Mouse (Mus musculus): ENCODE results near the gene Fbxw7.

DNA sequence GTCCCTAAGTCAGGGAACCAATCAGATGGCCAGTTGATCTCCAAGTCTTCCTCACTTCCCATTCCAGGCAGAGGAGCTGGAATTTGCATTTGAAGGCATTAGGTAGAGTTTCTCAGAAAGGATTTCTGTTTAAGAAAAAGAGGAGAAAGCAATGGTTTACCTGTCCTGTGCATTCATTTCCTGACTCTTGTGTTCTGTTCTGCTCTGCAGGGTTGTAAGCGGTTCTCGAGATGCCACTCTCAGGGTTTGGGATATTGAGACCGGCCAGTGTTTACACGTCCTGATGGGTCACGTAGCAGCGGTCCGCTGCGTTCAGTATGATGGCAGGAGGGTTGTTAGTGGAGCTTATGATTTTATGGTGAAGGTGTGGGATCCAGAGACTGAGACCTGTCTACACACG lies 159.1 kb downstream of the Fbxw7 start:
- TF ChIP-seq SRF (IDR thresholded peaks at IDR 0.05; ENCODE audit: control insufficient read depth, insufficient read length, low read depth) (no peak), MAX (IDR thresholded peaks at IDR 0.05; ENCODE audit: low read depth) (no peak), POLR2A (IDR thresholded peaks at IDR 0.05; ENCODE audit: insufficient read length, low read depth) (no peak), TCF12 (IDR thresholded peaks at IDR 0.05; ENCODE audit: insufficient read depth, poor library complexity, severe bottlenecking) (no peak)
